Mouse (Mus musculus) heart, postnatal 0 days (tissue): Measurements from ENCODE around the gene Mapk1ip1l. TPM values are rescaled to one million over a fixed set of nuclear protein-coding genes. Genes with fewer than 3 reads are reported as not detected.

Source experiments
- ATAC-seq: fragments of 200-750 bp; cut with Nextera tagmentation; 2 replicates; pipeline ENCODE4 v1.8.0; 2017; ENCODE audit warnings: low read depth, moderate number of reproducible peaks, moderate library complexity; ENCODE audit not compliant: insufficient read depth
- DNase-seq: peaks from one replicate; pipeline ENCODE4 v3.0.0-alpha.2; 2016; ENCODE audit warnings: low spot score
- H3K27ac ChIP-seq: fragments of 300-500 bp; sonication (generic); 2 replicates; pipeline ENCODE4 v1.5.1; 2014; ENCODE audit warnings: low read depth, mild to moderate bottlenecking
- H3K27me3 ChIP-seq: fragments of 300-500 bp; sonication (generic); 2 replicates; pipeline ENCODE4 v1.6.1; 2014; ENCODE audit warnings: low read length, mixed read lengths; ENCODE audit not compliant: control insufficient read depth, insufficient read depth
- H3K36me3 ChIP-seq: fragments of 300-500 bp; sonication (generic); replicated peaks from 2 replicates; pipeline ENCODE4 v1.6.1; 2014; ENCODE audit warnings: low read length, mixed read lengths; ENCODE audit not compliant: control insufficient read depth, insufficient read depth
- H3K4me1 ChIP-seq: fragments of 300-500 bp; sonication (generic); 2 replicates; pipeline ENCODE4 v1.6.1; 2014; ENCODE audit warnings: antibody characterized with exemption; ENCODE audit not compliant: control insufficient read depth, insufficient read depth
- H3K4me2 ChIP-seq: fragments of 300-500 bp; sonication (generic); 2 replicates; pipeline ENCODE4 v1.6.1; 2014; ENCODE audit warnings: low read depth, mild to moderate bottlenecking, low read length, moderate library complexity
- H3K4me3 ChIP-seq: fragments of 300-500 bp; sonication (generic); 2 replicates; pipeline ENCODE4 v1.5.1; 2014; ENCODE audit warnings: low read depth, low read length
- H3K9ac ChIP-seq: fragments of 300-500 bp; sonication (generic); replicated peaks from 2 replicates; pipeline ENCODE4 v1.6.1; 2014; ENCODE audit warnings: low read depth, low read length, mixed read lengths
- H3K9me3 ChIP-seq: fragments of 300-500 bp; sonication (generic); replicated peaks from 2 replicates; pipeline ENCODE4 v1.6.1; 2016; ENCODE audit warnings: low read length; ENCODE audit not compliant: control insufficient read depth
- CTCF ChIP-seq: IDR thresholded peaks from 2 replicates; pipeline ENCODE4 v1.5.1; 2016; ENCODE audit warnings: antibody characterized with exemption, control low read depth, low read depth
- EP300 ChIP-seq: IDR thresholded peaks from 2 replicates; pipeline ENCODE4 v1.6.1; 2016; ENCODE audit warnings: antibody characterized with exemption, low read depth
- WGBS: fragments of 180-500 bp; shearing (Covaris S2); extraction: QIAGEN DNeasy Blood & Tissue Kit; methylation state at CpG from one replicate; pipeline ENCODE4 v1.1.7; 2014; 5-methylcytosine and 5-hydroxymethylcytosine counted together
- polyA plus RNA-seq: library from polyadenylated mRNA; unstranded; fragments of >200 nt; fragmentation: Nextera tagmentation; extraction: Ambion mirVana; gene quantifications from 2 replicates; pipeline ENCODE4 v1.2.1, GENCODE M21; 2015
- total RNA-seq: library from RNA; depleted of rRNA; stranded (reverse); fragments of >200 nt; gene quantifications from 2 replicates; pipeline ENCODE4 v1.2.3, GENCODE M21; 2014; ENCODE audit warnings: low replicate concordance

Gene Mapk1ip1l
- total and polyA plus RNA-seq, 2 experiments from 2014 or later: 18.9 to 32.4 TPM

- ATAC-seq: no peak
- 54% methylated on average over 4 of the region's 4 CpGs for WGBS
- Histone ChIP-seq H3K27me3 (no peaks in the 10 kb centered on the region), H3K4me2 (no peak overlapping the region), H3K27ac (no peak overlapping the region), H3K9me3 (no peaks in the 10 kb centered on the region), H3K9ac (no peak overlapping the region), H3K4me1 (0 out of 2 replicates have a peak, but pooled peaks cover under 1% of the 10 kb centered on the region), H3K4me3 (no peak overlapping the region), H3K36me3 (peaks cover 13% of the 10 kb centered on the region)
- no peak for DNase-seq
- no peak for TF ChIP-seq EP300
- TF ChIP-seq CTCF: no peak
Measured at GRCm38 (mm10) chr14:47294136-47294535, 3.9 kb upstream of the Mapk1ip1l start.

- Histone ChIP-seq H3K27ac (no peak overlapping the region), H3K9ac (no peak overlapping the region), H3K27me3 (no peaks in the 10 kb centered on the region), H3K4me2 (no peak overlapping the region), H3K4me3 (no peak overlapping the region), H3K36me3 (no peaks in the 10 kb centered on the region), H3K9me3 (no peaks in the 10 kb centered on the region), H3K4me1 (peaks cover 8% of the 10 kb centered on the region; the same call in 1 of the 2 replicates)
- WGBS: 57% methylated on average over 2 of the region's 2 CpGs
- no peak for TF ChIP-seq CTCF
- no peak for TF ChIP-seq EP300
- ATAC-seq (no peak), DNase-seq (no peak)
Measured at GRCm38 (mm10) chr14:47296232-47296631, 1.8 kb upstream of the Mapk1ip1l start.

DNA sequence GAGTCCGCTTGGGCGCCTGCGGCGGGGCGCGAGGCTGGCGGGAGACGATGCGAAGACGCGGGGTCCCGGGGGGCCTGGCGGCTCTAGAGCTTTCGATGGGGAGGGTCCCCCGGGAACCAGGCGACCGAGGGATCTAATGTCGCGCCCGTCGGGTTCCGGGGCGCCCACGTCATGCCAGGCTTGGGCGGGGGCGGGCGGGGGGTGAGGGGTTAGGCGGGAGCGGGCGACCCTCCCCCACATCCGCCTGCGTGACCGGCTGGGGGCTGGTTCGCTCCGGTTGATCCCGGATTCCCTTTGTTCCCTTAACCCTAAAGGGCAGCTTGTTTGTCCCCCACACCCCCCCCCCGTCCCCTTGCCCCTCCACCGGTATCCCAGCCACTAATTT, 334 bp downstream of the Mapk1ip1l start:
- H3K27ac ChIP-seq: peak overlapping the region; percentile 97
- no peaks in the 10 kb centered on the region for H3K36me3 ChIP-seq
- H3K9ac ChIP-seq: peak overlapping the region; percentile 98
- H3K4me2 ChIP-seq: peak overlapping the region; percentile 77
- WGBS: under 1% methylated on average over 28 of the region's 38 CpGs
- TF ChIP-seq CTCF: no peak
- TF ChIP-seq EP300: no peak; the same call in 1 of the 2 replicates
- ATAC-seq (peak; percentile 79), DNase-seq (peak; percentile 19)
- H3K4me1 ChIP-seq: peaks cover 12% of the 10 kb centered on the region
- no peaks in the 10 kb centered on the region for H3K27me3 ChIP-seq
- peak overlapping the region; percentile 96 for H3K4me3 ChIP-seq
- no peaks in the 10 kb centered on the region for H3K9me3 ChIP-seq

- no peak for DNase-seq
Measured at GRCm38 (mm10) chr14:47298819-47299261, 774 bp downstream of the Mapk1ip1l start.

DNA sequence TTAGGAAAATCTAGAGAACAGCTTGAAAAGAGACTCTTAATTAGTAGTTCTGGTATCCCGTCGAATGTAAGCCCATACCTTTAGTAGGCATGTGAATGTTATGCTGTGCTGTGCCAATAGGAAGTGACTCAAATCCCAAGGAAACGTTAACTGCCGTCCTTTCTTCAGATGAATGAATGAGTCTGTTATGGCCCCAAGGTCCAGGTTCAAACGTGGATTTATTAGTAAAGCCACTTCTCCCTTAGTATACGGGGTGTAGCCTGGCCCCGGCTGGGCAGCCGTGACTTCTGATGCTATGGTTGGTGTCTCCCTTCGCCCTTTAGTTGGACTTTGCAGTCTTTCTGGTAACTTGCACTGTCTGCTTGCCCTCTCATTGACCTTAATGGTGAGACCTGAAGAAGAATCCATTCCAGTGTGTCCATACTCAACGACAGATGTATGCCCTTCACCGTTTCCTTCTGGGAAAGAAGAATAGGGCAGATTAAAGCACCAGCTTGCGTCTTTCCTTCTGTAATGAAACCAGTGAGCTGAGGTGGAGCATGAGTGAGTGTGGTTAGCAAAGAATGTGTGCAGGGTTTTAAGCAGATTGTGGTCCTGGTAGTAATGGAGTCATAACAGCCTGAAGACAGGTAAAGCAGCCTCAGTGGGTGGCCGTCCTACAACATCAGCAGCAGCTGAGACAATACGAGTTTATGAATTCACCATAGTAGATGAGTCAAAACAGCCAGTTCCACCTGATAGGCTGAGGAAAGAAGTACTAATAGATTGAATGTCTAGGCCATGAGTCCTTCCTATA, 5.0 kb downstream of the Mapk1ip1l start:
- Histone ChIP-seq H3K9ac (no peak overlapping the region), H3K36me3 (0 out of 2 replicates have a peak, but pooled peaks cover 3% of the 10 kb centered on the region), H3K27me3 (no peaks in the 10 kb centered on the region), H3K4me1 (peaks cover 12% of the 10 kb centered on the region), H3K4me2 (no peak overlapping the region), H3K4me3 (no peak overlapping the region), H3K9me3 (no peaks in the 10 kb centered on the region), H3K27ac (no peak overlapping the region)
- DNase-seq (no peak), ATAC-seq (no peak)
- 71% methylated on average over 14 of the region's 14 CpGs for WGBS
- TF ChIP-seq CTCF (no peak), EP300 (no peak)

More at GRCm38 (mm10) chr14:47298819-47299261, 774 bp downstream of the Mapk1ip1l start:
- Histone ChIP-seq H3K4me1 (peaks cover 12% of the 10 kb centered on the region), H3K4me2 (peak overlapping the region; percentile 77), H3K4me3 (peak overlapping the region; percentile 96), H3K9ac (peak overlapping the region; percentile 98), H3K27me3 (no peaks in the 10 kb centered on the region), H3K36me3 (no peaks in the 10 kb centered on the region), H3K9me3 (no peaks in the 10 kb centered on the region), H3K27ac (peak overlapping the region; percentile 97)
- peak; percentile 2; the same call in 1 of the 2 replicates for ATAC-seq
- no peak for TF ChIP-seq EP300
- no peak for TF ChIP-seq CTCF
- WGBS: under 1% methylated on average over 15 of the region's 15 CpGs
